Mouse (Mus musculus): ENCODE data around the gene Sohlh2.

- TF ChIP-seq CTCF (IDR thresholded peaks at IDR 0.05; ENCODE audit: extremely low read depth, insufficient read depth, insufficient read length, insufficient replicate concordance) (no peak), POLR2A (IDR thresholded peaks at IDR 0.05; ENCODE audit: low read depth, low read length) (no peak)
Observed at GRCm38 (mm10) chr3:55207665-55208064, 25.8 kb downstream of the Sohlh2 start.
